Mouse (Mus musculus): ENCODE measurements at regions not wholly inside any gene's neighbourhood (a gene's known extent, or its start where the extent isn't known, plus 50 kb on each side); places are given as distances from the start of the nearest gene placed in this dataset.

GRCm38 (mm10) chr2:137262911-137263310, 146.5 kb upstream of the Jag1 start:
- Histone ChIP-seq H3K27me3 (ENCODE audit: insufficient read depth, low read length) (no peaks in the 10 kb centered on the region), H3K27ac (ENCODE audit: low read depth) (no peak overlapping the region), H3K4me3 (ENCODE audit: low read depth, low read length) (no peak overlapping the region), H3K9me3 (ENCODE audit: low read depth, low read length) (no peaks in the 10 kb centered on the region), H3K4me1 (ENCODE audit: insufficient read depth) (no peaks in the 10 kb centered on the region), H3K36me3 (ENCODE audit: insufficient read depth) (no peaks in the 10 kb centered on the region), H3K9ac (no peak overlapping the region), H3K4me2 (no peak overlapping the region)
- 68% methylated on average over 2 of the region's 2 CpGs for WGBS
- TF ChIP-seq CTCF (IDR thresholded peaks at IDR 0.05; ENCODE audit: low read depth), result no peak
- no peak for ATAC-seq (ENCODE audit: insufficient read depth)
- no peak for DNase-seq

GRCm38 (mm10) chr2:137257847-137258515, 141.5 kb upstream of the Jag1 start:
- H3K4me3 ChIP-seq (ENCODE audit: low read depth, low read length), result no peak overlapping the region
- no peak overlapping the region for H3K27ac ChIP-seq (ENCODE audit: low read depth)
- no peaks in the 10 kb centered on the region for H3K4me1 ChIP-seq (ENCODE audit: insufficient read depth)
- no peaks in the 10 kb centered on the region for H3K9me3 ChIP-seq (ENCODE audit: low read depth, low read length)
- ATAC-seq (ENCODE audit: insufficient read depth) (no peak), DNase-seq (no peak)
- H3K4me2 ChIP-seq, result no peak overlapping the region
- H3K9ac ChIP-seq, result no peak overlapping the region
- H3K27me3 ChIP-seq (ENCODE audit: insufficient read depth, low read length), result no peaks in the 10 kb centered on the region
- 87% methylated on average over 8 of the region's 8 CpGs for WGBS
- no peaks in the 10 kb centered on the region for H3K36me3 ChIP-seq (ENCODE audit: insufficient read depth)
- no peak for TF ChIP-seq CTCF (IDR thresholded peaks at IDR 0.05; ENCODE audit: low read depth)

- ATAC-seq (ENCODE audit: insufficient read depth), result 0 out of 2 replicates have a peak, but pooled peaks have one; percentile 32
- WGBS, result 32% methylated on average over 7 of the region's 7 CpGs
- DNase-seq, result peak; percentile 31
These were observed 131.5 kb upstream of the Jag1 start for GRCm38 (mm10) chr2:137247931-137248330.

GRCm38 (mm10) chr2:137244370-137244769, 127.9 kb upstream of the Jag1 start:
- no peak for DNase-seq
- ATAC-seq (ENCODE audit: insufficient read depth), result peak; percentile 27; the same call in 1 of the 2 replicates
- TF ChIP-seq CTCF (IDR thresholded peaks at IDR 0.05; ENCODE audit: low read depth), result no peak
- Histone ChIP-seq H3K9me3 (ENCODE audit: low read depth, low read length) (no peaks in the 10 kb centered on the region), H3K27ac (ENCODE audit: low read depth) (no peak overlapping the region), H3K27me3 (ENCODE audit: insufficient read depth, low read length) (no peaks in the 10 kb centered on the region), H3K9ac (no peak overlapping the region), H3K36me3 (ENCODE audit: insufficient read depth) (no peaks in the 10 kb centered on the region), H3K4me1 (ENCODE audit: insufficient read depth) (peaks cover 4% of the 10 kb centered on the region; the same call in 1 of the 2 replicates), H3K4me2 (no peak overlapping the region), H3K4me3 (ENCODE audit: low read depth, low read length) (no peak overlapping the region)
- 73% methylated on average over 6 of the region's 6 CpGs for WGBS

More at GRCm38 (mm10) chr2:137247931-137248330, 131.5 kb upstream of the Jag1 start:
- Histone ChIP-seq H3K9ac (no peak overlapping the region), H3K9me3 (ENCODE audit: low read depth, low read length) (no peaks in the 10 kb centered on the region), H3K4me3 (ENCODE audit: low read depth, low read length) (no peak overlapping the region), H3K27ac (ENCODE audit: low read depth) (no peak overlapping the region; the same call in 1 of the 2 replicates), H3K36me3 (ENCODE audit: insufficient read depth) (no peaks in the 10 kb centered on the region), H3K4me2 (peak overlapping the region; percentile 13), H3K4me1 (ENCODE audit: insufficient read depth) (peaks cover 4% of the 10 kb centered on the region; the same call in 1 of the 2 replicates), H3K27me3 (ENCODE audit: insufficient read depth, low read length) (no peaks in the 10 kb centered on the region)
- TF ChIP-seq CTCF (IDR thresholded peaks at IDR 0.05; ENCODE audit: low read depth), result no peak

GRCm38 (mm10) chr2:137243914-137244313, 127.5 kb upstream of the Jag1 start:
- H3K4me1 ChIP-seq (ENCODE audit: insufficient read depth), result peaks cover 4% of the 10 kb centered on the region; the same call in 1 of the 2 replicates
- H3K27ac ChIP-seq (ENCODE audit: low read depth), result 0 out of 2 replicates have a peak overlapping the region, but pooled peaks have one; percentile 7
- H3K36me3 ChIP-seq (ENCODE audit: insufficient read depth), result no peaks in the 10 kb centered on the region
- H3K9ac ChIP-seq, result no peak overlapping the region
- H3K27me3 ChIP-seq (ENCODE audit: insufficient read depth, low read length), result no peaks in the 10 kb centered on the region
- DNase-seq, result peak; percentile 63
- H3K4me2 ChIP-seq, result no peak overlapping the region
- no peaks in the 10 kb centered on the region for H3K9me3 ChIP-seq (ENCODE audit: low read depth, low read length)
- WGBS, result 20% methylated on average over 5 of the region's 5 CpGs
- TF ChIP-seq CTCF (IDR thresholded peaks at IDR 0.05; ENCODE audit: low read depth), result no peak
- ATAC-seq (ENCODE audit: insufficient read depth), result peak; percentile 61; the same call in 1 of the 2 replicates
- H3K4me3 ChIP-seq (ENCODE audit: low read depth, low read length), result no peak overlapping the region

GRCm38 (mm10) chr2:137236961-137237360, 120.5 kb upstream of the Jag1 start:
- no peak for TF ChIP-seq CTCF (IDR thresholded peaks at IDR 0.05; ENCODE audit: low read depth)
- H3K36me3 ChIP-seq (ENCODE audit: insufficient read depth), result no peaks in the 10 kb centered on the region
- H3K27ac ChIP-seq (ENCODE audit: low read depth), result no peak overlapping the region
- ATAC-seq (ENCODE audit: insufficient read depth), result peak; percentile 49; the same call in 1 of the 2 replicates
- DNase-seq, result no peak
- H3K9me3 ChIP-seq (ENCODE audit: low read depth, low read length), result no peaks in the 10 kb centered on the region
- no peak overlapping the region for H3K4me2 ChIP-seq
- no peaks in the 10 kb centered on the region for H3K4me1 ChIP-seq (ENCODE audit: insufficient read depth)
- H3K9ac ChIP-seq, result no peak overlapping the region
- H3K4me3 ChIP-seq (ENCODE audit: low read depth, low read length), result no peak overlapping the region
- WGBS, result 41% methylated on average over 3 of the region's 3 CpGs
- no peaks in the 10 kb centered on the region for H3K27me3 ChIP-seq (ENCODE audit: insufficient read depth, low read length)

- DNase-seq, result peak; percentile 36
- Histone ChIP-seq H3K4me2 (no peak overlapping the region), H3K9me3 (ENCODE audit: low read depth, low read length) (no peaks in the 10 kb centered on the region), H3K27ac (ENCODE audit: low read depth) (no peak overlapping the region), H3K4me1 (ENCODE audit: insufficient read depth) (no peaks in the 10 kb centered on the region), H3K4me3 (ENCODE audit: low read depth, low read length) (no peak overlapping the region), H3K27me3 (ENCODE audit: insufficient read depth, low read length) (no peaks in the 10 kb centered on the region), H3K9ac (no peak overlapping the region), H3K36me3 (ENCODE audit: insufficient read depth) (no peaks in the 10 kb centered on the region)
- 41% methylated on average over 3 of the region's 3 CpGs for WGBS
- no peak for TF ChIP-seq CTCF (IDR thresholded peaks at IDR 0.05; ENCODE audit: low read depth)
- no peak for ATAC-seq (ENCODE audit: insufficient read depth)
These were observed 117.5 kb upstream of the Jag1 start for GRCm38 (mm10) chr2:137233936-137234335.

Data from lung, embryonic 14.5 days (tissue).